Mouse (Mus musculus) cerebellum, adult 2 months (tissue): ENCODE data around the gene Uqcr10. TPM values are rescaled to one million over a fixed set of nuclear protein-coding genes. Genes with fewer than 3 reads are reported as not detected.

Source experiments
- DNase-seq, 2 experiments: peaks; one replicate each; pipeline ENCODE4 v3.0.0; 2021
- H3K27ac ChIP-seq: fragments of 200-500 bp; 2 replicates; pipeline ENCODE4 v1.5.1; 2012; ENCODE audit warnings: low read length, control low read depth, inconsistent platforms; ENCODE audit not compliant: insufficient read depth
- H3K27me3 ChIP-seq: fragments of 200-500 bp; 2 replicates; pipeline ENCODE4 v1.6.1; 2012; ENCODE audit warnings: inconsistent platforms, mild to moderate bottlenecking, low read length, moderate library complexity; ENCODE audit not compliant: control insufficient read depth, insufficient read depth
- H3K4me1 ChIP-seq: fragments of 200-500 bp; 2 replicates; pipeline ENCODE4 v1.6.1; 2011; ENCODE audit warnings: low read length; ENCODE audit not compliant: control insufficient read depth, insufficient read depth
- H3K4me3 ChIP-seq: fragments of 200-500 bp; replicated peaks from 2 replicates; pipeline ENCODE3; 2011; ENCODE audit warnings: mild to moderate bottlenecking, low read depth, low read length, control low read depth; ENCODE audit not compliant: insufficient read depth
- CTCF ChIP-seq: fragments of 200-500 bp; IDR thresholded peaks from 2 replicates; pipeline ENCODE4 v1.5.1; 2011; ENCODE audit warnings: low read depth, mild to moderate bottlenecking, control low read depth, low read length, moderate library complexity, borderline replicate concordance; ENCODE audit not compliant: insufficient read depth
- POLR2A ChIP-seq: fragments of 200-500 bp; IDR thresholded peaks from 2 replicates; pipeline ENCODE4 v1.6.1; 2011; ENCODE audit warnings: low read length, control low read depth, borderline replicate concordance; ENCODE audit not compliant: insufficient read depth
- WGBS: fragments of 180-500 bp; shearing (Covaris S2); methylation state at CpG from one replicate; pipeline ENCODE4 v1.1.7; 2018; 5-methylcytosine and 5-hydroxymethylcytosine counted together
- polyA plus RNA-seq: library from polyadenylated mRNA; depleted of rRNA; stranded (reverse); fragments of >200 nt; gene quantifications from 2 replicates; pipeline ENCODE4 v1.2.3, GENCODE M21; 2012

Uqcr10 gene
- polyA plus RNA-seq, 1 experiment = 1,338 TPM

GRCm38 (mm10) chr11:4691213-4691612, 12.9 kb downstream of the Uqcr10 start:
- Histone ChIP-seq H3K27ac (no peak overlapping the region), H3K4me3 (no peak overlapping the region), H3K27me3 (no peaks in the 10 kb centered on the region), H3K4me1 (0 out of 2 replicates have a peak, but pooled peaks cover 3% of the 10 kb centered on the region)
- DNase-seq = peak in 1 of 2 experiments; percentile 25
- 14% methylated on average over 10 of the region's 10 CpGs for WGBS
- TF ChIP-seq POLR2A (no peak), CTCF (no peak)

DNA sequence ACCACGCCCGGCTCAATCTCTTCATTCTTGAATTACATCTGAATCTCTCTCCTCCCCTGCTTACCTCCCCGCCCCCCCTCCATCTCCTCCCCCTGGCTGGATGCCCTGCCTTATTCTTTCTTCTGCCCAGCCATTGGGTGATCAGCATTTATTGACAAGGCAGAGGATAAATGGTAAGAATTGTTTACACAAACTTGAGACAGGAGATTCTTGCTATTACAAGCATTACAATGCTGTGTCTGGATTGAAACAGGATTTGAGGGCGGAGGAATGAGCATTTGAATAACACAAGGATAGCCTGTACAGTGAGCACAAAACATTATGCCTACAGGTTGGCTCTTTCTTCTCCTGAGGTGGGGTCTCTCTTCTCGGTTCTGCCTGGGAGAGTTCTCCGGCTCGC, 13.8 kb downstream of the Uqcr10 start:
- no peak for TF ChIP-seq POLR2A
- TF ChIP-seq CTCF = no peak
- Histone ChIP-seq H3K4me1 (0 out of 2 replicates have a peak, but pooled peaks cover 3% of the 10 kb centered on the region), H3K27ac (no peak overlapping the region), H3K4me3 (no peak overlapping the region), H3K27me3 (no peaks in the 10 kb centered on the region)
- 77% methylated on average over 7 of the region's 7 CpGs for WGBS
- DNase-seq = no peak

DNA sequence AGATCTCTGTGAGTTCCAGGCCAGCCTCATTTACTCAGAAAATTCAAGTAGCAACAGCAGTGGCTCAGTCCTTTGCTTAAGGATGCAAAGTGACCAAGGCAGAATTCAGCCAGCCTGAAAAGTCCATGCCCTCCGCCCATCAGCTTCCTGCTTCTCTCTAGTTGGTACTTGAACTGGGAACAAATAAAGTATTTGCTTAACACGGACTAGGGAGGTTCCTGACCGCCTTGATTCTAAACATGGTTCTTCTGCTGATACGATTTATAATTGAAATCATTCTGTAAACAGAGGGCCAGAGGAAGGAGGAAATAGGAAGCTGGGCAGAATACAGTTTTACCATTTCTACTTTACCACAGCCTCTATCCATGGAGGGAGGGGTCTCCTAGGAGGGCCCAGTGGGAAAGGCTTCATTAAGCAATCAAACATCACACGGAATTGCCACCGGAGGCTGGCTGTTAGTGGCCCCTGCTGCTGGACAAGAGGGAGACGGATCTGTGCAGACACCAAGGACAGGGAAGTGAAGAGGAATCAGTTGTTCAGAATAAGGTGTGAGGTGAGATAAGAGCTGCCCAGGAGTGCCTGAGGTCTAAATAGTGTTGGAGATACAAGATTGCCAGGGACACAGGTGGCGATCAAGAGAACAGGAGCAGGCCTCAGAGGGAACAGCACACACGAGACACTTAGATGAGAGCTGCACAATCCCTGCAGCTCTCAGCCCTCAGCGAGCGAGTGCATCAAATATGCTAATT, 15.3 kb downstream of the Uqcr10 start:
- DNase-seq = no peak
- H3K27me3 ChIP-seq = no peaks in the 10 kb centered on the region
- H3K27ac ChIP-seq = no peak overlapping the region
- TF ChIP-seq CTCF (no peak), POLR2A (no peak)
- H3K4me1 ChIP-seq = 0 out of 2 replicates have a peak, but pooled peaks cover 3% of the 10 kb centered on the region
- no peak overlapping the region for H3K4me3 ChIP-seq
- 85% methylated on average over 11 of the region's 11 CpGs for WGBS

GRCm38 (mm10) chr11:4687874-4688273, 16.3 kb downstream of the Uqcr10 start:
- 0 out of 2 replicates have a peak, but pooled peaks cover 3% of the 10 kb centered on the region for H3K4me1 ChIP-seq
- no peaks in the 10 kb centered on the region for H3K27me3 ChIP-seq
- no peak for DNase-seq
- TF ChIP-seq CTCF = no peak
- no peak for TF ChIP-seq POLR2A
- H3K4me3 ChIP-seq = no peak overlapping the region
- WGBS = 93% methylated on average over 3 of the region's 3 CpGs
- H3K27ac ChIP-seq = no peak overlapping the region

GRCm38 (mm10) chr11:4687027-4687426, 17.1 kb downstream of the Uqcr10 start:
- Histone ChIP-seq H3K27me3 (no peaks in the 10 kb centered on the region), H3K4me1 (0 out of 2 replicates have a peak, but pooled peaks cover 2% of the 10 kb centered on the region), H3K27ac (no peak overlapping the region), H3K4me3 (no peak overlapping the region)
- TF ChIP-seq POLR2A = no peak
- TF ChIP-seq CTCF = no peak
- WGBS = 94% methylated on average over 3 of the region's 3 CpGs
- no peak for DNase-seq

- TF ChIP-seq CTCF (no peak), POLR2A (no peak)
- no peak overlapping the region for H3K27ac ChIP-seq
- no peaks in the 10 kb centered on the region for H3K27me3 ChIP-seq
- no peak overlapping the region for H3K4me3 ChIP-seq
- WGBS = 81% methylated on average over 5 of the region's 5 CpGs
- H3K4me1 ChIP-seq = no peaks in the 10 kb centered on the region
- no peak for DNase-seq
Measured at GRCm38 (mm10) chr11:4685510-4685909, 18.6 kb downstream of the Uqcr10 start.

DNA sequence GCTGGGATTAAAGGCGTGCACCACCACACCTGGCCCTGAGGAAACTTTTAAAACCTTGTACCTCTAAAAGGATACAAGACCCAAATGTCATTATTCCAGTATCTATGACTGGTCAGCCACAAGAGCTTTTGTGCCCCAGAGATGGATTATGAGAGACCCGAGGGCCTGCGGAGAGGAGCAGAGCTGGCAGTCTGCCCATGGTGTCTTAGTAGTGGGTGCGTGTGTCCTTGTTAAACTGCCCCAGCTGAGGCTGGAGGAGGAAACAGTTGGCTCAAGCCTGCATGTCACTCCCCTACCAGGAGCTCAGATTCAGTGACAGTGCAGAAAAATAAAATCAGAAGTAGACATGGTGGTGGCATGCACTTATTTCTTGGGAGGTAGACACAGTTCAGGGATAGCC, 19.1 kb downstream of the Uqcr10 start:
- no peak for DNase-seq
- H3K27me3 ChIP-seq = no peaks in the 10 kb centered on the region
- no peak for TF ChIP-seq CTCF
- no peak for TF ChIP-seq POLR2A
- no peak overlapping the region for H3K4me3 ChIP-seq
- no peak overlapping the region for H3K27ac ChIP-seq
- no peaks in the 10 kb centered on the region for H3K4me1 ChIP-seq
- WGBS = 51% methylated on average over 4 of the region's 4 CpGs

- DNase-seq = no peak
- H3K4me1 ChIP-seq = 0 out of 2 replicates have a peak, but pooled peaks cover 2% of the 10 kb centered on the region
- TF ChIP-seq CTCF (no peak), POLR2A (no peak)
- H3K27ac ChIP-seq = no peak overlapping the region
- H3K4me3 ChIP-seq = no peak overlapping the region
- 65% methylated on average over 6 of the region's 6 CpGs for WGBS
- H3K27me3 ChIP-seq = no peaks in the 10 kb centered on the region
Measured at GRCm38 (mm10) chr11:4684186-4684585, 20.0 kb downstream of the Uqcr10 start.
